Mouse (Mus musculus) myocyte (in vitro differentiated cells): ENCODE results near the gene Jmjd7.

Experiments
- POLR2A ChIP-seq: IDR thresholded peaks from one replicate; pipeline ENCODE4 v1.6.1; 2011; ENCODE audit warnings: low read depth, mild to moderate bottlenecking, control low read depth, moderate library complexity; ENCODE audit not compliant: insufficient read length
- POLR2AphosphoS2 ChIP-seq: IDR thresholded peaks from one replicate; pipeline ENCODE4 v1.6.1; 2011; ENCODE audit warnings: low read depth, control low read depth; ENCODE audit not compliant: insufficient read length

- no peak for TF ChIP-seq POLR2A
- TF ChIP-seq POLR2AphosphoS2 = no peak
Measured at GRCm38 (mm10) chr2:120024337-120024736, 2.9 kb upstream of the Jmjd7 start.
